Comparison of ENCODE assay signal across 7 mouse cellular contexts in genomic region chr5:135632117-135632796, GRCm38 (mm10). TPM values are rescaled to one million over a fixed set of nuclear protein-coding genes. Genes with fewer than 3 reads are reported as not detected.
DNase-seq lines count a peak whose midpoint lies in the region; ATAC-seq lines count a peak whose summit lies in the region.

Rhbdd2 (plus strand) TSS chr5:135632618.

- H3K4me3 ChIP-seq in embryonic facial prominence, embryonic 11.5 days (ENCODE audit: low read depth, low read length), result peak within 1 kb of the TSS; percentile 82
- peak within 1 kb of the TSS; percentile 93 for H3K4me3 ChIP-seq in limb, embryonic 10.5 days
- H3K4me3 ChIP-seq in midbrain, embryonic 13.5 days (replicated peaks), result peak within 1 kb of the TSS; percentile 79

- H3K4me2 ChIP-seq in embryonic facial prominence, embryonic 11.5 days (ENCODE audit: low read depth, low read length), result peak within 1 kb of the TSS; percentile 62
- peak within 1 kb of the TSS; percentile 67 for H3K4me2 ChIP-seq in midbrain, embryonic 13.5 days (replicated peaks)

- WGBS in embryonic facial prominence, embryonic 11.5 days, result 25% methylated on average over 14 of the region's 30 CpGs
- WGBS in limb, embryonic 10.5 days, result 12% methylated on average over 30 of the region's 30 CpGs
- 12% methylated on average over 30 of the region's 30 CpGs for WGBS in midbrain, embryonic 13.5 days

- no peaks in the 10 kb centered on the region for H3K4me1 ChIP-seq in embryonic facial prominence, embryonic 11.5 days (ENCODE audit: control insufficient read depth, insufficient read depth, low read length)
- H3K4me1 ChIP-seq in limb, embryonic 10.5 days, result peaks cover 7% of the 10 kb centered on the region
- H3K4me1 ChIP-seq in midbrain, embryonic 13.5 days (replicated peaks), result peaks cover 12% of the 10 kb centered on the region

- peak; percentile 99 for ATAC-seq in embryonic facial prominence, embryonic 11.5 days (replicated peaks; ENCODE audit: insufficient number of reproducible peaks, low FRiP score, low TSS enrichment, low read depth)
- ATAC-seq in granulocyte monocyte progenitor cell, adult 5-6 weeks (replicated peaks; ENCODE audit: poor library complexity, severe bottlenecking), result peak; percentile 99
- ATAC-seq in midbrain, embryonic 13.5 days, result peak; percentile 99

- no peaks in the 10 kb centered on the region for H3K9me3 ChIP-seq in embryonic facial prominence, embryonic 11.5 days (replicated peaks; ENCODE audit: control insufficient read depth, low read length)
- H3K9me3 ChIP-seq in limb, embryonic 10.5 days (replicated peaks), result no peaks in the 10 kb centered on the region
- H3K9me3 ChIP-seq in midbrain, embryonic 13.5 days, result no peaks in the 10 kb centered on the region

- H3K27me3 ChIP-seq in embryonic facial prominence, embryonic 11.5 days (ENCODE audit: control insufficient read depth, insufficient read depth, low read length), result no peaks in the 10 kb centered on the region
- no peaks in the 10 kb centered on the region for H3K27me3 ChIP-seq in limb, embryonic 10.5 days (ENCODE audit: low read depth, poor library complexity, severe bottlenecking)
- no peaks in the 10 kb centered on the region for H3K27me3 ChIP-seq in midbrain, embryonic 13.5 days

- H3K9ac ChIP-seq in embryonic facial prominence, embryonic 11.5 days (replicated peaks; ENCODE audit: low read length), result peak within 1 kb of the TSS; percentile 85
- peak within 1 kb of the TSS; percentile 85 for H3K9ac ChIP-seq in midbrain, embryonic 13.5 days (replicated peaks)

- H3K36me3 ChIP-seq in embryonic facial prominence, embryonic 11.5 days (replicated peaks; ENCODE audit: control insufficient read depth, insufficient read depth, low read depth, low read length), result no peaks in the 10 kb centered on the region
- peaks cover 25% of the 10 kb centered on the region for H3K36me3 ChIP-seq in limb, embryonic 10.5 days
- H3K36me3 ChIP-seq in midbrain, embryonic 13.5 days, result peaks cover 23% of the 10 kb centered on the region

- peak; percentile 99 for DNase-seq in adrenal gland, postnatal 14 days
- DNase-seq in embryonic facial prominence, embryonic 11.5 days (ENCODE audit: low spot score), result peak; percentile 99
- peak; percentile 96 for DNase-seq in kidney, adult 11 months
- DNase-seq in limb, embryonic 10.5 days (ENCODE audit: low spot score), result peak; percentile 97
- peak; percentile 98 for DNase-seq in spleen, adult 12 weeks (ENCODE audit: low spot score)

- peak within 1 kb of the TSS; percentile 52 for H3K27ac ChIP-seq in embryonic facial prominence, embryonic 11.5 days (replicated peaks; ENCODE audit: low read depth, low read length)
- peak within 1 kb of the TSS; percentile 97 for H3K27ac ChIP-seq in limb, embryonic 10.5 days
- H3K27ac ChIP-seq in midbrain, embryonic 13.5 days, result peak within 1 kb of the TSS; percentile 93

RNA-seq across cellular contexts. Expression of gene Rhbdd2, which starts in this region (rescaled TPM):
- 34.2 and 34.8 TPM in 2 replicates for total RNA-seq in adrenal gland, postnatal 14 days (2021)
- 43.1 and 46.4 TPM in 2 replicates for polyA plus RNA-seq in embryonic facial prominence, embryonic 11.5 days (2014; fragmentation: Nextera tagmentation; extraction: Ambion mirVana)
- 14.1 and 19.1 TPM in 2 replicates for total RNA-seq in granulocyte monocyte progenitor cell, adult 5-6 weeks (2014; fragmentation: Nextera tagmentation)
- total RNA-seq in granulocyte monocyte progenitor cell, adult 5-6 weeks (2017), result 4.3 and 8.2 TPM in 2 replicates
- polyA plus RNA-seq in limb, embryonic 10.5 days (2016; fragmentation: Nextera tagmentation; extraction: Ambion mirVana), result 61.4 and 62.5 TPM in 2 replicates
- 88.1 and 88.3 TPM in 2 replicates for polyA plus RNA-seq in midbrain, embryonic 13.5 days (2015; fragmentation: Nextera tagmentation; extraction: Ambion mirVana)

Comparison
In these comparisons a context has a peak if more than half of its experiments do, and no peak if none do; other contexts are left out.
1. Peak in every context shown above with its lines: DNase-seq, ATAC-seq, H3K4me3 ChIP-seq and H3K27ac ChIP-seq.